Mouse (Mus musculus) ES-Bruce4 (cell line): Measurements from ENCODE around the gene Sh3bp4.

Experiments used
- CTCF ChIP-seq: IDR thresholded peaks from one replicate; pipeline ENCODE4 v1.8.1; 2011; ENCODE audit warnings: low read depth, low read length
- POLR2A ChIP-seq: IDR thresholded peaks from one replicate; pipeline ENCODE4 v1.8.1; 2011; ENCODE audit warnings: low read length; ENCODE audit not compliant: insufficient read depth

GRCm38 (mm10) chr1:89184839-89185238 lies 114.6 kb downstream of the Sh3bp4 start:
- TF ChIP-seq CTCF (no peak), POLR2A (no peak)
